Mouse (Mus musculus) stomach, postnatal 0 days (tissue): ENCODE data around the gene Robo4.

Source experiments
- CTCF ChIP-seq: IDR thresholded peaks from 2 replicates; pipeline ENCODE4 v1.5.1; 2016; ENCODE audit warnings: antibody characterized with exemption, low read depth, mild to moderate bottlenecking, moderate library complexity
- EP300 ChIP-seq: optimal IDR thresholded peaks from 2 replicates; pipeline ENCODE3; 2016; ENCODE audit warnings: antibody characterized with exemption

DNA sequence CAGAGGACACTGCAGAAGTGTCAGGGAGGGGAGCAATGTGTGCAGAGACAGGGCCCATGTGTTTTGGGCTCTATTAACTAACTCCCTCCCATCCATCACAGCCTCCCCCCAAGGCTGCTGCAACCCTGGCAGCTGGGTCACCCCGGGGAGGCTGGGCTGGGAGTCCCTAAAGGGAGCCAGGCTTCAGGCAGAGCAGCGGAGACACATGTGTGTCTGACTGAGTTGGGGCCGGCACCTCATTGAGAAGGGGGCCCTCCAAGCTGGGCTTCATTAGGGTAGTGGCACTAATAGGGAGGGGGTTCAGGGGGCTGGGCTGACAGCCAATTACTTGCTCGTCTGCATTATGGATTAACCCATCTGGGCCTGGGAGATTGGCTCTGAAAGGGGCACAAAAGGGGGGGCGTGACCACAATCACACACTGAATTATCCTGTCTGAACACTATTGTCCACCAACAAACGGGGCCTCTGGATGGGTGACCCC is 52.4 kb downstream of the Robo4 start:
- no peak for TF ChIP-seq EP300
- TF ChIP-seq CTCF, result no peak
